Mouse (Mus musculus): ENCODE measurements around the gene Pck2.

- TF ChIP-seq CTCF (IDR thresholded peaks at IDR 0.05; ENCODE audit: control insufficient read depth, insufficient read depth, insufficient read length) (no peak), FOSL1 (IDR thresholded peaks at IDR 0.05; ENCODE audit: insufficient read depth, low read length, poor library complexity, severe bottlenecking) (no peak)
Observed at GRCm38 (mm10) chr14:55524062-55524461, 16.0 kb upstream of the Pck2 start.

All from C2C12 (cell line).